Mouse (Mus musculus): ENCODE results near the gene Rapgef3. TPM values are rescaled to one million over a fixed set of nuclear protein-coding genes. Genes with fewer than 3 reads are reported as not detected.

The Rapgef3 gene
- polyA plus RNA-seq, 1 experiment from 2014 or later = 4.0 TPM

DNA sequence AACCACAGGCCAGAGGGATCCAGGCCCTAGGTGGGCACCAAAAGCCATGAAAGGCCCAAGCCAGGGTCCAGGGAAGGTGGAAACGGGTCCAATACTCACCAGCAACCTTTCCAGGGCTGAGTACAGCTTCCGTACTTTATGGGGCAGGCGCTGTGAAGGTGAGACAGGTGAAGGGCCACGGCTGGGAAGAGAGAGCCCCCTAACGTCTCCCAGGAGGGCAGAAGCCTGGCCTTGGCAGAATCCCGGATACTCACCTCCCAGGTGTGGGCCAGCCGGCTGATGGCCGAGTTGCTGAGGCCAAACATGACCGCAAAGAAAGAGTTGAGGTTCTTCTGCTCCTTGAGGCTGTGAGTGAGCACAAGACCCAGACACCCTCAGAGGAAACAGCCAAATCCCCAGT lies 18.4 kb downstream of the Rapgef3 start:
- H3K27me3 ChIP-seq (ENCODE audit: control insufficient read depth, insufficient read depth, low read length) = no peaks in the 10 kb centered on the region

DNA sequence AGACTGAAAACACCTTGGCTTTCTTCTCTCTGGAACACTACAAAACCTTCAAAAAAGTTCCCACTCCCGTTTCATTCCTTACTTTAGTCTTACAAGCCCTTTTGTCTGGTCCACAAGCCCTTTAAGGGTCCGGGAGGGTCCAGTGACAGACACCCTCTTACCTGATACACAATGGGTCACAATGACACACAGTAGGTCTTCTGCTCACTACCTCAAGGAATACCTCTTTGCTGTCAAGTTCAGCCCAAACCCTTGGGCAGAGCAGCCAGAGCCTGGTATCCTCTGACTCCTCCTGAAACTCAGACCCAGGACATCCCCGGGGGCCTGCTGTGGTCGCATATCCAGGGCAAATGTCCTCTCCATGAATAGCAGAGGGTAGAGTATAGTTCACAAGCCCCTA lies 18.8 kb downstream of the Rapgef3 start:
- 89% methylated on average over 4 of the region's 4 CpGs for WGBS
- no peak overlapping the region for H3K27ac ChIP-seq (ENCODE audit: low read depth, low read length)
- DNase-seq (ENCODE audit: low spot score) (no peak), ATAC-seq (ENCODE audit: low FRiP score) (no peak)
- peaks cover 2% of the 10 kb centered on the region; the same call in 1 of the 2 replicates for H3K4me1 ChIP-seq (replicated peaks; ENCODE audit: control insufficient read depth, insufficient read depth, low read length)
- no peaks in the 10 kb centered on the region for H3K27me3 ChIP-seq (ENCODE audit: control insufficient read depth, insufficient read depth, low read length)
- no peaks in the 10 kb centered on the region for H3K36me3 ChIP-seq (ENCODE audit: control insufficient read depth, insufficient read depth, low read length)
- no peak overlapping the region for H3K4me2 ChIP-seq (replicated peaks; ENCODE audit: low read depth, low read length)
- H3K9me3 ChIP-seq (ENCODE audit: control insufficient read depth, low read length) = no peaks in the 10 kb centered on the region
- no peak overlapping the region for H3K4me3 ChIP-seq (ENCODE audit: low read depth, low read length)
- no peak overlapping the region for H3K9ac ChIP-seq (ENCODE audit: low read depth, low read length)

More for the DNA sequence above, 18.4 kb downstream of the Rapgef3 start:
- no peak overlapping the region for H3K4me3 ChIP-seq (ENCODE audit: low read depth, low read length)
- H3K4me2 ChIP-seq (replicated peaks; ENCODE audit: low read depth, low read length) = no peak overlapping the region
- H3K4me1 ChIP-seq (replicated peaks; ENCODE audit: control insufficient read depth, insufficient read depth, low read length) = peaks cover 2% of the 10 kb centered on the region; the same call in 1 of the 2 replicates
- H3K36me3 ChIP-seq (ENCODE audit: control insufficient read depth, insufficient read depth, low read length) = no peaks in the 10 kb centered on the region
- H3K9ac ChIP-seq (ENCODE audit: low read depth, low read length) = no peak overlapping the region
- H3K9me3 ChIP-seq (ENCODE audit: control insufficient read depth, low read length) = no peaks in the 10 kb centered on the region
- 88% methylated on average over 9 of the region's 9 CpGs for WGBS
- ATAC-seq (ENCODE audit: low FRiP score) = no peak
- H3K27ac ChIP-seq (ENCODE audit: low read depth, low read length) = no peak overlapping the region
- DNase-seq (ENCODE audit: low spot score) = no peak

DNA sequence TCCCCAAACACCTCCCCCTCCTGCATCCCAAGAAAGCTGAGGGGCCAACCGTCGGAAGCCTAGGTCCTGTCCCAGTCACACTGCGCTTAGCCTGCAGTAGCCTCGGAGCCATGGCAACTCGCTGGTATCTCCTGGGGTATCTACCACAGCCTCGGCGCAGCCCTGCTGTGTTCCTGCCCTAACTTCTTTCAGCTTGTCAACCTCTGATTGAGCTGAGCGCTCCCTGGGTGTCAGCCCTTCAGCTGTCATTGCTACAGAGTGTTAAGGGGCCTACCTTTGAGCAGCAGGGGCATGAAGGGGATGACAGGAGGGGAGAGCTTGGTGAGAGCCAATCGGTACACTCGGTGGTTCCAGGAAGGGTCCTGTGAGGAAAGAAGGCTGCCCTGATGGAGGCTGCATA lies 19.5 kb downstream of the Rapgef3 start:
- Histone ChIP-seq H3K27ac (ENCODE audit: low read depth, low read length) (no peak overlapping the region), H3K9ac (ENCODE audit: low read depth, low read length) (no peak overlapping the region), H3K9me3 (ENCODE audit: control insufficient read depth, low read length) (no peaks in the 10 kb centered on the region), H3K36me3 (ENCODE audit: control insufficient read depth, insufficient read depth, low read length) (no peaks in the 10 kb centered on the region), H3K4me3 (ENCODE audit: low read depth, low read length) (no peak overlapping the region), H3K4me2 (replicated peaks; ENCODE audit: low read depth, low read length) (no peak overlapping the region), H3K4me1 (replicated peaks; ENCODE audit: control insufficient read depth, insufficient read depth, low read length) (peaks cover 2% of the 10 kb centered on the region; the same call in 1 of the 2 replicates), H3K27me3 (ENCODE audit: control insufficient read depth, insufficient read depth, low read length) (no peaks in the 10 kb centered on the region)
- 14% methylated on average over 10 of the region's 10 CpGs for WGBS
- DNase-seq (ENCODE audit: low spot score) = peak; percentile 41
- ATAC-seq (ENCODE audit: low FRiP score) = peak; percentile 57

GRCm38 (mm10) chr15:97747486-97747885 lies 20.3 kb downstream of the Rapgef3 start:
- Histone ChIP-seq H3K4me1 (replicated peaks; ENCODE audit: control insufficient read depth, insufficient read depth, low read length) (peaks cover 2% of the 10 kb centered on the region; the same call in 1 of the 2 replicates), H3K4me2 (replicated peaks; ENCODE audit: low read depth, low read length) (no peak overlapping the region), H3K27me3 (ENCODE audit: control insufficient read depth, insufficient read depth, low read length) (no peaks in the 10 kb centered on the region), H3K27ac (ENCODE audit: low read depth, low read length) (no peak overlapping the region), H3K9me3 (ENCODE audit: control insufficient read depth, low read length) (no peaks in the 10 kb centered on the region), H3K4me3 (ENCODE audit: low read depth, low read length) (no peak overlapping the region), H3K9ac (ENCODE audit: low read depth, low read length) (no peak overlapping the region), H3K36me3 (ENCODE audit: control insufficient read depth, insufficient read depth, low read length) (no peaks in the 10 kb centered on the region)
- DNase-seq (ENCODE audit: low spot score) (no peak), ATAC-seq (ENCODE audit: low FRiP score) (no peak)
- WGBS = 84% methylated on average over 4 of the region's 4 CpGs

- H3K27ac ChIP-seq (ENCODE audit: low read depth, low read length) = no peak overlapping the region
- H3K4me2 ChIP-seq (replicated peaks; ENCODE audit: low read depth, low read length) = no peak overlapping the region
- ATAC-seq (ENCODE audit: low FRiP score) (no peak), DNase-seq (ENCODE audit: low spot score) (no peak)
- WGBS = 96% methylated on average over 24 of the region's 24 CpGs
- H3K9me3 ChIP-seq (ENCODE audit: control insufficient read depth, low read length) = no peaks in the 10 kb centered on the region
- no peak overlapping the region for H3K9ac ChIP-seq (ENCODE audit: low read depth, low read length)
- peaks cover 2% of the 10 kb centered on the region; the same call in 1 of the 2 replicates for H3K4me1 ChIP-seq (replicated peaks; ENCODE audit: control insufficient read depth, insufficient read depth, low read length)
- H3K4me3 ChIP-seq (ENCODE audit: low read depth, low read length) = no peak overlapping the region
- no peaks in the 10 kb centered on the region for H3K27me3 ChIP-seq (ENCODE audit: control insufficient read depth, insufficient read depth, low read length)
- H3K36me3 ChIP-seq (ENCODE audit: control insufficient read depth, insufficient read depth, low read length) = no peaks in the 10 kb centered on the region
Measured at GRCm38 (mm10) chr15:97746748-97747147, 21.0 kb downstream of the Rapgef3 start.

DNA sequence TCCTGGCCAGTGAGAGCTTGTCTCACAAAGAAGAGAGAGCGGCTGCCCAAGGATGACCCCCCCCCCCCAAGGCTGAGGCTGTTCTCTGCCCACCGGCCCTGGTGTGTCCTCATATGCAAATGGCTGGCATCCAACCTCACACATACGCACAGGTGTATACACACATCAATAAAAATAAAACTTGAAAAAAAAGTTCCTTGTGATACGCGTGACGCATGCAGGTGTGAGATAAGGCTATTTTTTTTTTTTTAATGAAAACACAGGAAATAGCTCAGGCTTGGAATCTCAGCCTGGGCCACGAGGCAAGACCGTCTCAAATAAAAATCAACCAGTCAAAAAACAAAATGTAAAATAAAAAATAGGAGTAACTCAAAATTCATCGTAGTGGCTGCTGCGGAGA lies 21.5 kb downstream of the Rapgef3 start:
- 91% methylated on average over 10 of the region's 10 CpGs for WGBS
- Histone ChIP-seq H3K4me1 (replicated peaks; ENCODE audit: control insufficient read depth, insufficient read depth, low read length) (peaks cover 2% of the 10 kb centered on the region; the same call in 1 of the 2 replicates), H3K9ac (ENCODE audit: low read depth, low read length) (no peak overlapping the region), H3K9me3 (ENCODE audit: control insufficient read depth, low read length) (no peaks in the 10 kb centered on the region), H3K4me3 (ENCODE audit: low read depth, low read length) (no peak overlapping the region), H3K4me2 (replicated peaks; ENCODE audit: low read depth, low read length) (no peak overlapping the region), H3K36me3 (ENCODE audit: control insufficient read depth, insufficient read depth, low read length) (no peaks in the 10 kb centered on the region), H3K27me3 (ENCODE audit: control insufficient read depth, insufficient read depth, low read length) (no peaks in the 10 kb centered on the region), H3K27ac (ENCODE audit: low read depth, low read length) (no peak overlapping the region)
- ATAC-seq (ENCODE audit: low FRiP score) (no peak), DNase-seq (ENCODE audit: low spot score) (no peak)

DNA sequence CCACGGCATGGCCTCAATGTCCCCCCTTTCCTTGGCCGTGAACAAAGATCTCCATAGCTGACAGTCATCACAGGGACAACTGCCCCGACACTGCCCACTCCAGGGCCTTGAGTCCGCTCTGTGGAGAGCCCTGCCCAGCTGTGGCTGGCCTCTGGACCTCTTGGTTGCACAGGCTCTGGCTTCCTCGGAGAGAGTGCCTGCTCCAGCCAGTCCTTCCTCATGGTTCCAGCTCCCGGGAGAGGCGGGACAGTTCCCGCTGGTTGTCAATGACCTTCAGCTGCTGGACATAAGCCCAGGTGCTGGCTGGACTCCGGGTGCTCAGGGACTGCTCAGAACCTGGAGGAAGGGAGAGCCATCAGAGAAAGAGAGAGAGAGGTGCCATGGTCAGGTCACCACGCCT lies 22.4 kb downstream of the Rapgef3 start:
- Histone ChIP-seq H3K27me3 (ENCODE audit: control insufficient read depth, insufficient read depth, low read length) (no peaks in the 10 kb centered on the region), H3K4me1 (replicated peaks; ENCODE audit: control insufficient read depth, insufficient read depth, low read length) (0 out of 2 replicates have a peak, but pooled peaks cover 2% of the 10 kb centered on the region), H3K4me3 (ENCODE audit: low read depth, low read length) (no peak overlapping the region), H3K36me3 (ENCODE audit: control insufficient read depth, insufficient read depth, low read length) (no peaks in the 10 kb centered on the region), H3K27ac (ENCODE audit: low read depth, low read length) (no peak overlapping the region), H3K9me3 (ENCODE audit: control insufficient read depth, low read length) (no peaks in the 10 kb centered on the region), H3K4me2 (replicated peaks; ENCODE audit: low read depth, low read length) (no peak overlapping the region), H3K9ac (ENCODE audit: low read depth, low read length) (no peak overlapping the region)
- no peak for DNase-seq (ENCODE audit: low spot score)
- 71% methylated on average over 10 of the region's 10 CpGs for WGBS
- ATAC-seq (ENCODE audit: low FRiP score) = no peak

DNA sequence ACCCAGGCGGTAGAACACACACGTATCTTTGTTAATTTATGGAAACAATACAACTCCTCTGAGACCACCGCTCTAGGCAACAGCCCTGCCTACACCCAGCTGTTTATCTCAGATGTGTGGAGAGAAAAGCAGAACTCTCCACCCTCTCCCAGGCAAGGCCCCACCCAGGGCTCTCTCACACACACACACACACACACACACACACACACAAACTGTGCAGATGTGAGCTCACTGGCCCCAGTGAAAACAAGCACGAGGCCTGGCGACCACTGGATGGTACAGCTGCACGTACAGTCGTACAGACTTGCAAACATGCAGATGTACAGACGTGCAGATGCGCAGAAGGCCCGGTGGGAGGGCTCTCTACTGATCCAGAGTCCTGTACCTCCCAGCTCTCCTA lies 22.8 kb downstream of the Rapgef3 start:
- no peak for DNase-seq (ENCODE audit: low spot score)
- Histone ChIP-seq H3K4me1 (replicated peaks; ENCODE audit: control insufficient read depth, insufficient read depth, low read length) (0 out of 2 replicates have a peak, but pooled peaks cover 2% of the 10 kb centered on the region), H3K9ac (ENCODE audit: low read depth, low read length) (no peak overlapping the region), H3K27me3 (ENCODE audit: control insufficient read depth, insufficient read depth, low read length) (no peaks in the 10 kb centered on the region), H3K4me3 (ENCODE audit: low read depth, low read length) (no peak overlapping the region), H3K9me3 (ENCODE audit: control insufficient read depth, low read length) (no peaks in the 10 kb centered on the region), H3K4me2 (replicated peaks; ENCODE audit: low read depth, low read length) (no peak overlapping the region), H3K27ac (ENCODE audit: low read depth, low read length) (no peak overlapping the region), H3K36me3 (ENCODE audit: control insufficient read depth, insufficient read depth, low read length) (no peaks in the 10 kb centered on the region)
- WGBS = 73% methylated on average over 10 of the region's 10 CpGs
- no peak for ATAC-seq (ENCODE audit: low FRiP score)

GRCm38 (mm10) chr15:97743961-97744525 lies 23.7 kb downstream of the Rapgef3 start:
- Histone ChIP-seq H3K27ac (ENCODE audit: low read depth, low read length) (no peak overlapping the region), H3K4me3 (ENCODE audit: low read depth, low read length) (no peak overlapping the region), H3K36me3 (ENCODE audit: control insufficient read depth, insufficient read depth, low read length) (no peaks in the 10 kb centered on the region), H3K27me3 (ENCODE audit: control insufficient read depth, insufficient read depth, low read length) (no peaks in the 10 kb centered on the region), H3K4me2 (replicated peaks; ENCODE audit: low read depth, low read length) (no peak overlapping the region), H3K4me1 (replicated peaks; ENCODE audit: control insufficient read depth, insufficient read depth, low read length) (0 out of 2 replicates have a peak, but pooled peaks cover 2% of the 10 kb centered on the region), H3K9me3 (ENCODE audit: control insufficient read depth, low read length) (no peaks in the 10 kb centered on the region), H3K9ac (ENCODE audit: low read depth, low read length) (no peak overlapping the region)
- WGBS = 82% methylated on average over 11 of the region's 12 CpGs
- DNase-seq (ENCODE audit: low spot score) (no peak), ATAC-seq (ENCODE audit: low FRiP score) (no peak)

All from hindbrain, embryonic 11.5 days (tissue).